In the genomic region with DNA sequence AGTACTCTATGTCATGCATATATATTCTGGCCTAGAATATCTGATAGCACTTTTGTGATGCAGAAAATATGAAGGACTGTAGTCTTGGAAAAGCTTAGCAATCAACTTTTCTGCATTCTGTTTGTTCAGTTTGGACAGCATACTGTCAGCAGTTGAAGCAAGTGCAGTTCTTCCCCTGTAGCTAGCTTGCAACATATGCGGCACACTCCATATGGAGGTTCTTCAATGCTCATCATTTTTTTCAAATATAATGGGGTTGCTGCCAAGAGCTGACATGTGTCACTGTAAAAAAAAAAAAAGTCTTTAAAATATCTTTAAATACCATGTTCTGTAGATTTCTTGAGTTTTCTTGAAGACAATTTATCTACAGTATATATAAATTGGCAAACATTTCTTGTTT, we compare ENCODE assay signal across 19 mouse cellular contexts. TPM values are rescaled to one million over a fixed set of nuclear protein-coding genes. Genes with fewer than 3 reads are reported as not detected.
DNase-seq lines count a peak whose midpoint lies in the region; ATAC-seq lines count a peak whose summit lies in the region.
"Had no signal": no experiment of that assay in that cellular context is flagged by ENCODE, and none has a peak within 500 bp of the region (broad histone marks: within the 10 kb centered on the region; RNA-seq: fewer than 3 reads in every experiment).

No protein-coding gene starts in this region.

- no peak overlapping the region for H3K9ac ChIP-seq in forebrain, embryonic 13.5 days
- H3K9ac ChIP-seq: embryonic facial prominence, embryonic 15.5 days; hindbrain, embryonic 12.5 days had no signal

- no peak overlapping the region for H3K4me3 ChIP-seq in forebrain, embryonic 13.5 days
- no peak overlapping the region for H3K4me3 ChIP-seq in forebrain, embryonic 10.5 days
- H3K4me3 ChIP-seq: embryonic facial prominence, embryonic 15.5 days; erythroblast, embryonic 14.5 days; heart, embryonic 10.5 days; hindbrain, embryonic 12.5 days had no signal

- H3K27ac ChIP-seq in forebrain, embryonic 13.5 days = no peak overlapping the region
- no peak overlapping the region for H3K27ac ChIP-seq in forebrain, embryonic 10.5 days
- H3K27ac ChIP-seq: embryonic facial prominence, embryonic 15.5 days; heart, embryonic 10.5 days; hindbrain, embryonic 12.5 days had no signal

- no peaks in the 10 kb centered on the region for H3K4me1 ChIP-seq in forebrain, embryonic 13.5 days
- H3K4me1 ChIP-seq in forebrain, embryonic 10.5 days = no peaks in the 10 kb centered on the region
- H3K4me1 ChIP-seq: embryonic facial prominence, embryonic 15.5 days; heart, embryonic 10.5 days; hindbrain, embryonic 12.5 days had no signal

- H3K4me2 ChIP-seq in forebrain, embryonic 13.5 days = no peak overlapping the region
- H3K4me2 ChIP-seq: embryonic facial prominence, embryonic 15.5 days; hindbrain, embryonic 12.5 days had no signal

- H3K36me3 ChIP-seq in forebrain, embryonic 13.5 days (ENCODE audit: poor library complexity, severe bottlenecking) = no peaks in the 10 kb centered on the region
- H3K36me3 ChIP-seq in forebrain, embryonic 10.5 days (replicated peaks) = no peaks in the 10 kb centered on the region
- H3K36me3 ChIP-seq: embryonic facial prominence, embryonic 15.5 days; G1E; heart, embryonic 10.5 days; hindbrain, embryonic 12.5 days had no signal

- DNase-seq in forebrain, embryonic 10.5 days (ENCODE audit: extremely low spot score, low spot score) = no peak
- DNase-seq in layer of hippocampus, adult 9-11 months = peak; percentile 14
- DNase-seq in layer of hippocampus, postnatal 10 days (ENCODE audit: low spot score in 2 of 2) = no peak
- DNase-seq in right cerebral cortex, adult 18-20 months = peak; percentile 11
- no peak for DNase-seq in right cerebral cortex, postnatal 4 days
- no peak for DNase-seq in T-cell, adult 2 months (ENCODE audit: low spot score)
- DNase-seq: adrenal gland, postnatal 10 days; B cell, adult 2 months; cerebellum, adult 2 months; gastrocnemius, postnatal 10 days; heart, postnatal 4 days had no signal

- H3K27me3 ChIP-seq in forebrain, embryonic 13.5 days = no peaks in the 10 kb centered on the region
- H3K27me3 ChIP-seq in forebrain, embryonic 10.5 days (ENCODE audit: poor library complexity, severe bottlenecking) = no peaks in the 10 kb centered on the region
- H3K27me3 ChIP-seq: embryonic facial prominence, embryonic 15.5 days; hindbrain, embryonic 12.5 days had no signal

- H3K9me3 ChIP-seq in forebrain, embryonic 13.5 days (replicated peaks) = no peaks in the 10 kb centered on the region
- no peaks in the 10 kb centered on the region for H3K9me3 ChIP-seq in forebrain, embryonic 10.5 days
- H3K9me3 ChIP-seq: embryonic facial prominence, embryonic 15.5 days; G1E; heart, embryonic 10.5 days; hindbrain, embryonic 12.5 days had no signal

- WGBS in forebrain, embryonic 13.5 days = 85% methylated on average over 1 of the region's 1 CpGs
- 92% methylated on average over 1 of the region's 1 CpGs for WGBS in forebrain, embryonic 10.5 days

- peak; percentile 87 for ATAC-seq in forebrain, embryonic 13.5 days
- ATAC-seq: CD4-positive, CD25-positive, alpha-beta regulatory T cell, adult 4 months; inflammation-experienced regulatory T-cells, adult 6 months had no signal

RNA-seq across cellular contexts. Expression of a gene that starts 13.4 kb away (rescaled TPM):
- 3.8 and 4.6 TPM in 2 replicates for polyA plus RNA-seq in forebrain, embryonic 13.5 days (2015; fragmentation: Nextera tagmentation; extraction: Ambion mirVana)
- polyA plus RNA-seq in forebrain, embryonic 10.5 days (2016; fragmentation: Nextera tagmentation; extraction: Ambion mirVana) = 2.8 and 4.0 TPM in 2 replicates
- total RNA-seq in layer of hippocampus, postnatal 10 days (2021) = 10 to 100 TPM; 64.4 to 65.4 TPM
- polyA plus RNA-seq: CD4-positive, CD25-positive, alpha-beta regulatory T cell, adult 4 months; erythroblast, embryonic 14.5 days; G1E; inflammation-experienced regulatory T-cells, adult 6 months had no signal

Comparison
In these comparisons a context has a peak if more than half of its experiments do, and no peak if none do; other contexts are left out.
1. DNase-seq: peak in layer of hippocampus, adult 9-11 months (single experiment) and right cerebral cortex, adult 18-20 months (single experiment); none in forebrain, embryonic 10.5 days (single experiment), layer of hippocampus, postnatal 10 days (0 of 2), right cerebral cortex, postnatal 4 days (single experiment) and T-cell, adult 2 months (single experiment).